Mouse (Mus musculus) MEL-GATA-1-ER (cell line): Measurements from ENCODE around the gene Hoxa6.

Experiments used
- DNase-seq: peaks from one replicate; pipeline ENCODE4 v3.0.0-alpha.2; 2012; ENCODE audit warnings: low read depth; ENCODE audit errors: extremely low read depth

Hoxa6 gene

DNA sequence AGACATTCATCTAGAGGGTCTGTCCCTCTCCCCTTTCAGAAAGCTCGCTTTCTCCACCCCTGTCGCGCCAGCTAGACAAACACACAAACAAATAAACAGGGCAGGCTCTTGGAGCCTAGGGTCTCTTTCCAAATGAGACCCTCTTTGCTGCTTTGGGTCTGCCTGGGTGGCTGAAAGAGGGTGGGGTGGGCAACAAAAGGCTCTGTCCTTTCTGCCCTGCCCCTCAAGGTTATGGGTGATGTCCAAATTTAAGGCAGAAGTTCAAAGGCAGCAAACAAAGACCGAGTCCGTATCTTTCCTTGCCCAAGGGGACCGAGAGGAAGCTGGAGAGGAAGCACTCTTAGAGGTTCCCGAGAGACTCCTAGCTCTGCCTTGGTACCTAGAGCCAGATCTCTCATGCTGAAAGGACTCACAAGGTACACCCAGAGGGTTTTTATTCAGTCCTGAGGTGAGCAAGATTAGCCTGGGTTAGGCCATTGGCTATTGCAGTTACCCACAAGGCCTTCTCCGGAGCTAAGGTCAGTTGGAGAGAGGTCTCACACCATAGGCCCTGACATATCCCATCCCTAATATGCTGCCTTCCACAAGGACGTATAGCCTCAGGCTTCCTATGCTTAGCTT, 32.6 kb upstream of the Hoxa6 start:
- DNase-seq: no peak

- DNase-seq: no peak
These were observed 32.0 kb upstream of the Hoxa6 start, which contains the start of gene Hoxa10 for GRCm38 (mm10) chr6:52240389-52241000. Gene Hoxa10 (minus strand): TSS chr6:52240854.

DNA sequence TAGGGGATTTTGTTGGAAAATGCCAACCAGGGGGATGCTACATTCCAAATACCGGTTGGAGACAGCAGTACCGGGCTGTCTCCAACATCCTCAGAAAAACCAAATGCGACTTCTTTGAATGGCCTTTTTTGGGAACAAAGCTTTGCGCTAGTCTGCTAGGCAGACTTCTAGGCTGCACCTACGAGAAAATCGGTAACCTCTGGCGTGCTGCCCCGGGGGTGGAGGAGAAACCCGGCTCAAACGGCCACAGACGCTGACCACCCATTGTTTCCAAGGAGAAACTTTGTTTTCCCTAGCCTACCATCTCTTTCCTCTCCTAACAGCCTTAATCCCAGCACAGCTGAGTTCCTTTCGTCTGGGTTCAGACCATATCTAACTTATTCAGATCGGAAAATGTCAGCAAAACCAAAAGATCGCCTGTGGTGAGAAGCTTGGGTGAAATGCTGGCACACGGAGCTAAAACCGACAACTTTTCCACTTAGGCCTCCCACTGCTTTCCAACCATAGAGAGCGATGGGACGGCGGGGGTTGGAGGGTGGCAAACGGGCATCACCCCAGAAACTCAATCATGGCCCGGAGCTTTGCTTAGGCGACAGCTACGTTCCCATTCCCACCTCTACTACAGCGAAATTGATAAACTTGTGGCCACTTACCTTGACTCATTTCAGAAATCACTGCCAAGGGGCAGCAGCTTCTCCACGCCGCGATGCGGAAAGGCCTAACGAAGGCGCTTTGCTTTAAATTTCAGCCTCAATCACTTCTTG, 31.3 kb upstream of the Hoxa6 start:
- no peak for DNase-seq

DNA sequence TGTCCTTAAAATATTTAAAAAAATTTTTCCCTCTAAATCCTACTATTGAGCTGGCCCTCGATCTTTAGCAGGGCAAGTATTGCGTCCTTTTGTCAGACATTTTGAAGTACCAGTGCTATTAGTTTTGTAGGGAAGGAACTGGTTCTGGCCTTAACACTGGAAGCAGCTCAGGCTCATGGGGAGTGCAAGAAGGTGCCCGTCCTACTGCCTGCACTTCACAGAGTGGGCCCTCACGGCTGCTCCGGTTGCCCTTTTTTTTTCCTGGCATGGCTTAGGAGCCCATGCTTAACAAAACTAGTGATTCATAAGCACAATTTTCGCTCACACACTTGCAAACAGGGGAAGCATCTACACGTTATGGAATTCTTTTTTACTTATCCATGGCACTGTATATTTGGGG, 30.5 kb upstream of the Hoxa6 start:
- no peak for DNase-seq

- DNase-seq: no peak
These were observed 29.6 kb upstream of the Hoxa6 start for GRCm38 (mm10) chr6:52238155-52238545.

GRCm38 (mm10) chr6:52237346-52238154, 29.0 kb upstream of the Hoxa6 start:
- DNase-seq: no peak

- no peak for DNase-seq
These were observed 28.3 kb upstream of the Hoxa6 start for GRCm38 (mm10) chr6:52236806-52237205.

DNA sequence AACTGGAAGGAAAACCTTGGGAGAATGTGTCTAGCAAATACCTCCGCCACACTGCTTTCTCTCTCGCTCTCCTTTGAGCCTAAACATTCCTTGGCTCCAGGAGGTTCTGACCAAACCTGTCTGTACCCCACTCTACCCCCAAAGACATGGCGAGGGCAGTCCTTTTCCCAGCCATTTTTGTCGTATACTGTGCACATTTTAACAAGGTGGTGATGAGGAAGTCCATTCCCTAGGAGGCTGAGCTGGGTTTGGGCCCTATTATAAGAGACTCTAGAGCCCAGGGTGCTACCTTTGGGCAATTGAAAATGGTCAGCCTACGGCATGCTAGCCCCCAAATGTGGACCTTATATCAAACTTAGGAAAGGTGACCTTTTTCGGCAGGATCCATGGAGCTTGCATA, 27.3 kb upstream of the Hoxa6 start:
- no peak for DNase-seq

DNA sequence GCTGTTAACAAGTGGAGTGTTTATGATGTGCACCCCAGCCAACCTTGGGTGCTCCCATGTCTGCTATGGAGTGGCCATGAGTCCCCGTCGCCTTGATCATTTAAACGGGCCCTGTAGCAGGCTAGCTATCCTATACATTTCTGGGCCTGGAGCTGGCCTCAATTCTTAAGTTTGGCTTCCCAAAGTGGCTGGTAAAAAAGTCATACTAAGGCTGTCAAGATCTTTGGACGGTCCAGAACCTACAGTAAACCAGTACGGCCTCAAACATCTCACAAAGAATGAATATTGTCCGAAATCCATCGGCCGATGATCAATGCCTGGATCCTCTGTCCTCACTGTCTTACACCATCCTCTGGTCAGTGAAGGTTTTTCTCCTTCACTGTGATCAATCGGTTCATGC, 26.7 kb upstream of the Hoxa6 start:
- no peak for DNase-seq

- no peak for DNase-seq
These were observed 26.1 kb upstream of the Hoxa6 start for GRCm38 (mm10) chr6:52234428-52235140.

DNA sequence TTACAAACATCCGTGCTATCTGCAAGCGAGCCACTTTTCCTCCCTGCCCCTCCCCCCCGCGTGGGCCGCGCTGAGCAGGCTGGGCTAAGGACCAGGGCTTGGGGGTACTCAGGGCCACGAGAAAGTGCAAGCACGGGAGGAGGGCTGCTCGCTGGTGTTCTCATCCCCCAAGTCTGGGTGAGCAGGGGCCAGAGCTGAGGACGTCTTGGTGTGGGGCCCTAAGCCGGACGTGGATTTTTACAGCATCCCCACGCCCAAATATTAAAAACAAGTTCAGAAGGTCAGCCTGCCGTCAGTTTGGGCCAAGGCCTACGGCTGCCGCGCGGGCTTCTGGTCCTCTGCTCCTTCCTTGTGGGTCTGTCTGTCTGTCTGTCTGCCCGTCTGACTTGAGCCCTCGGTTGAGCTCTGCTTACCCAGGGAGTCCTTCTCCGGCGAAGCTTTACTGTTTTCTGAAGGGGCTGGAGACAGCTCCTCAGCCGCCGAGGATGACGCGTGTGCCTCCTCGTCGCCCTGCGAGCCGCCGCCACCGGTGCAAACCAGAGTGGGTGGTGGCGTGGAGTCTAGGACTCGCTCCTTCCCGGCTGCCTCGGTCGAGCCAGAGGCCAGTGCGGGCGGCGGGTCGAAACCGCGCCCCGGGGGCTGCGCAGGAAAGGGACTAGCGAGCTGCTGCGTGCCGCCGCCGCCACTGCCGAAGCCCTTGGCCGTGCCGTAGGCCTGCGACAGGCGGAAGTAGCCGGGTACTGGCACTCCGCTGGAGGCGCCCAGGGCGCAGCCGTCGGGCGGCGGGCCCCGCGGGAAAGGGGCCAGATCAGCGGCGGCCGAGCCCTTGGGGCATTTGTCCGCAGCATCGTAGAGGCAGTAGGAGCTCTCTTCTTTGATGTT, 25.3 kb upstream of the Hoxa6 start:
- no peak for DNase-seq

DNA sequence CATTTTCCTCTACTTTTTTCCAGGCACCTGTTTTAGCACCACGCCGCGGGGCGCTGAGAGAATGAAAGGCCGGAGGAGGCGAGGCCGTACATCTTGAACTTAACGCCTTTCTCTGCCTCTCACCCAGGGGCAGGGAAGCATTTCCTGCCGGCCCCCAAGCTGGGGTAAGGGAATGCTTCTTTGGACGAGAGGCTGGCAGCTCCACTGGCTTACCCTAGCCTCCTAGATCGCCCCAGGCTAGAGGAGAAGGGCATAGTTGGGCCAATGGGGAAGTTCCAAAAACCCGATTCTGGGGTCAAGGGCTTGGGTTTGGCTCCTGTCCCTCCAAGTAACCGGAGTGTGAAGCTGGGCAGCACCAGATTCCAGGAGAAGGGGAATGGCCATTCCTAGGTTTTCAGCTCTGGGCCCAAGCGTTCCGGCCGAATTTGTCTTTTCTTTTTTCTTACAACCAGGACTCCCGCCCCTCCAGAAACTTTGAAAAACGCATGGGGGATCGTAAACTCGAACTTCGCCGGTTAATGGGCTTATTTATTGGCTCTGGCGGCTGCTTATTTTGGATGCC, 24.5 kb upstream of the Hoxa6 start:
- DNase-seq: no peak

- no peak for DNase-seq
These were observed 24.0 kb upstream of the Hoxa6 start for GRCm38 (mm10) chr6:52232568-52232965.

DNA sequence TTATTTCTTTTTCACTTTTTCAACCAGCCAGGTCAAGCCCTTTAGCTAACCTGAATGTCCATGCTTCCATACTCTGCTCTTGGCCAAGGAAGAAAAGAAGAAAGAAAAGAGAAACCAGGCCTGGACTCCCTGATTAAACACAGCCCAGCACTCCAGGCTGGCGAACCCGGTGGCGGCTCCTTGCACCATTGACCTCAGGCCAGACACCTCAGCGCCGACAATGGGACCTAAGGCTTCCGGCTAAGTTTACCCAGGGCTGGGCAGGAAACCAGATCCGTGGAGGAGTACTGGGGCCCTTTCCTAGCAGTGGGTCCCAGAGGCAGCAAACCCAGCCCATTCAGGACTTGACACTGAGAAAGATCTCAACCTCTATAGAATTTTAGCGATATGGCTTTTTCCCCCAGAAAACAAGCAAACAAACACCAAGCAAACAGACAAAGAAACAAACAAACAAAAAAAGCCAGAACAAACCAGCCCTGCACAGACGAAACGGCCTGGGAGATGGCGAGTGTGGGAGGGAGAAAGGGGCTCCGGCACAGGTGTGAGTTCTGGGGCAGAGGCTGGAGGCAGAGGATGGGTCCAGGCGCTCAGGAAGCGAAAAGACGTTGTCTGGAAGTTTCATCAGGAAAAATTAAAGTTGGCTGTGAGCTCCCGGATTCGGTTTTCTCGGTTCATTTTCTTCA, 23.5 kb upstream of the Hoxa6 start:
- DNase-seq: no peak

GRCm38 (mm10) chr6:52230516-52231165, 22.1 kb upstream of the Hoxa6 start, which contains the start of gene Hoxa9:
Gene Hoxa9 (minus strand): TSS chr6:52231089.
- no peak for DNase-seq

GRCm38 (mm10) chr6:52229558-52230416, 21.3 kb upstream of the Hoxa6 start:
- no peak for DNase-seq
